Mouse (Mus musculus): ENCODE measurements around the gene Dner. TPM values are rescaled to one million over a fixed set of nuclear protein-coding genes. Genes with fewer than 3 reads are reported as not detected.

Gene Dner
- total and polyA plus RNA-seq, 3 experiments, result not detected

DNA sequence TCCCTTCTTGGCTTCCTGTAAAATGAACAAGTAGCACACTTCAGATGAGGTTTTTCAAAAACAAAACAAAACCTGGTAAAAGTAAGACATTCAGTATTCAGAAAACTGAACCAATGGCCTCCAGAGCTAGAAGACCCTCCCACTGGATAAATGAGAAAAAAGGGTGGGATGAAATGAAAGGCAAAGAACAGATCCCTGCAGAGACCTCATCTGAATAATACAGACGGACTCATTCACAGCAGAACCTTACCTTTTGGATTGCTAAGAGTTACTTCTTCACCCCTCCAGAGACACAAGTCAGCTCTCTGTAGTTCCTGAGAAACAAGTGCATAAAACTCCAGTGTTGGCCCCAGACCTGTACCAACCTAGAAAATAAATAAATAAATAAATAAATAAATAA, 35.7 kb upstream of the Dner start:
- H3K79me2 ChIP-seq (ENCODE audit: control insufficient read depth, insufficient read depth, low read length, poor library complexity), result no peaks in the 10 kb centered on the region
- no peak for TF ChIP-seq TBP (IDR thresholded peaks at IDR 0.05; ENCODE audit: low read depth, low read length)
- no peak for TF ChIP-seq MYC (IDR thresholded peaks at IDR 0.05; ENCODE audit: low read depth, low read length)
- no peak for TF ChIP-seq MXI1 (IDR thresholded peaks at IDR 0.05; ENCODE audit: low read depth, low read length)
- no peak for TF ChIP-seq EP300 (IDR thresholded peaks at IDR 0.05; ENCODE audit: low read depth in 1 of 2, low read length in 2 of 2)
- H3K9ac ChIP-seq (ENCODE audit: control insufficient read depth, low read depth, low read length, poor library complexity, severe bottlenecking), result no peak overlapping the region
- no peaks in the 10 kb centered on the region for H3K4me1 ChIP-seq (ENCODE audit: control insufficient read depth in 1 of 2, insufficient read depth in 2 of 2, low read length in 2 of 2)
- peaks cover 0 to 13% of the 10 kb centered on the region in 2 experiments; a peak in 3 of 4 replicates for H3K36me3 ChIP-seq (ENCODE audit: control insufficient read depth in 1 of 2, insufficient read depth in 2 of 2, low read length in 2 of 2)
- no peaks in the 10 kb centered on the region for H3K27me3 ChIP-seq (ENCODE audit: control insufficient read depth in 1 of 2, insufficient read depth in 2 of 2, low read length in 2 of 2)
- no peak overlapping the region for H3K27ac ChIP-seq (ENCODE audit: control insufficient read depth, low read depth, low read length)
- no peak overlapping the region for H3K4me3 ChIP-seq (ENCODE audit: control insufficient read depth in 1 of 2, insufficient read depth in 1 of 2, low read depth in 2 of 2, low read length in 2 of 2)
- no peak for DNase-seq (ENCODE audit: low read depth, low spot score)
- H3K9me3 ChIP-seq (replicated peaks; ENCODE audit: insufficient read depth, low read length), result no peaks in the 10 kb centered on the region

DNA sequence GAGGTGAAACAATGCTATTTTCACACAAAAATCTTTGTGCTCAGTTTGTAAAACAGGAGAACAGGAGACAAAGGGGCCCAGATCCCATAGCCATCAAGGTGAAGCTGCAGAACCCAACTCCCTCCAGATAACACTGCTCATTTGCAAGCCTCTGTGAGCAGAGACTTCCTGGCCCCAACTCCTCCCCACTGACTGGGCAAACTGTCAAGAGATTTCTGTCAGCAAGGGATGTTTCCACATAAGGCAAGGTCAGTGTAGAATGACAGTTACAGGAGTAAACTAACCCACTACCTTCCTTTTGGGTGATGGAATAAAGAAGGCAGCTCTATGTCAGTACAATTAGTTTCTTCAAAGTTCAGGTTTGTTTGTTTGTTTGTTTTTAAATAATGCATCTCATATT, 26.8 kb upstream of the Dner start:
- peaks cover 12 to 20% of the 10 kb centered on the region in 2 experiments for H3K36me3 ChIP-seq (ENCODE audit: control insufficient read depth in 1 of 2, insufficient read depth in 2 of 2, low read length in 2 of 2)
- H3K4me1 ChIP-seq (ENCODE audit: control insufficient read depth in 1 of 2, insufficient read depth in 2 of 2, low read length in 2 of 2), result peaks cover 9% of the 10 kb centered on the region in 2 experiments
- H3K27me3 ChIP-seq (ENCODE audit: control insufficient read depth in 1 of 2, insufficient read depth in 2 of 2, low read length in 2 of 2), result no peaks in the 10 kb centered on the region
- no peak for TF ChIP-seq MEF2A (IDR thresholded peaks at IDR 0.05; ENCODE audit: extremely low read depth, insufficient replicate concordance, low read depth, low read length, poor library complexity, severe bottlenecking)
- no peak for TF ChIP-seq POLR2AphosphoS5 (IDR thresholded peaks at IDR 0.05; ENCODE audit: borderline replicate concordance, low read depth, low read length)
- TF ChIP-seq ZC3H11A (IDR thresholded peaks at IDR 0.05; ENCODE audit: low read depth, low read length), result no peak
- 0 out of 2 replicates have a peak, but pooled peaks have one; percentile 30 for TF ChIP-seq ELF1 (IDR thresholded peaks at IDR 0.05; ENCODE audit: low read depth, low read length)
- no peak for TF ChIP-seq MYB (IDR thresholded peaks at IDR 0.05; ENCODE audit: low read depth, low read length)
- no peak for TF ChIP-seq NELFE (IDR thresholded peaks at IDR 0.05; ENCODE audit: low read depth, low read length)
- TF ChIP-seq USF1 (IDR thresholded peaks at IDR 0.05; ENCODE audit: low read depth, low read length), result no peak
- no peak for TF ChIP-seq USF2 (IDR thresholded peaks at IDR 0.05; ENCODE audit: borderline replicate concordance in 1 of 2, insufficient read depth in 1 of 2, low read depth in 1 of 2, low read length in 2 of 2)
- TF ChIP-seq JUND (IDR thresholded peaks at IDR 0.05; ENCODE audit: low read depth, low read length), result no peak
- TF ChIP-seq ZKSCAN1 (IDR thresholded peaks at IDR 0.05; ENCODE audit: low read depth, low read length), result no peak
- TF ChIP-seq ETS1 (IDR thresholded peaks at IDR 0.05; ENCODE audit: low read depth, low read length), result no peak
- peak; percentile 40; the same call in 1 of the 2 replicates for TF ChIP-seq TBP (IDR thresholded peaks at IDR 0.05; ENCODE audit: low read depth, low read length)
- no peak for TF ChIP-seq CHD2 (IDR thresholded peaks at IDR 0.05; ENCODE audit: low read length)
- TF ChIP-seq MAFK (IDR thresholded peaks at IDR 0.05; ENCODE audit: borderline replicate concordance, low read depth, low read length), result no peak
- no peak for TF ChIP-seq UBTF (IDR thresholded peaks at IDR 0.05; ENCODE audit: borderline replicate concordance, insufficient read depth, low read depth, low read length)
- no peak for TF ChIP-seq ZMIZ1 (IDR thresholded peaks at IDR 0.05; ENCODE audit: low read depth, low read length)
- TF ChIP-seq CHD1 (IDR thresholded peaks at IDR 0.05; ENCODE audit: low read depth, low read length), result no peak
- TF ChIP-seq TCF12 (IDR thresholded peaks at IDR 0.05; ENCODE audit: low read depth, low read length), result no peak
- no peak for TF ChIP-seq MAZ (IDR thresholded peaks at IDR 0.05; ENCODE audit: low read depth, low read length)
- no peak for TF ChIP-seq E2F4 (IDR thresholded peaks at IDR 0.05; ENCODE audit: borderline replicate concordance, low read depth, low read length)
- TF ChIP-seq MAX (IDR thresholded peaks at IDR 0.05; ENCODE audit: low read length), result no peak
- TF ChIP-seq BHLHE40 (IDR thresholded peaks at IDR 0.05; ENCODE audit: borderline replicate concordance, low read depth, low read length), result no peak
- no peak for TF ChIP-seq ZNF384 (IDR thresholded peaks at IDR 0.05; ENCODE audit: low read depth, low read length)
- TF ChIP-seq POLR2AphosphoS2 (IDR thresholded peaks at IDR 0.05; ENCODE audit: low read length), result no peak; the same call in 1 of the 2 replicates
- TF ChIP-seq POLR2A (IDR thresholded peaks at IDR 0.05; ENCODE audit: control insufficient read depth in 1 of 2, insufficient read depth in 1 of 2, low read depth in 1 of 2, low read length in 2 of 2, poor library complexity in 1 of 2), result no peak
- no peak for TF ChIP-seq RCOR1 (IDR thresholded peaks at IDR 0.05; ENCODE audit: low read depth, low read length)
- peak in 1 of 2 experiments; percentile 36; a peak in 2 of 4 replicates for TF ChIP-seq EP300 (IDR thresholded peaks at IDR 0.05; ENCODE audit: low read depth in 1 of 2, low read length in 2 of 2)
- TF ChIP-seq MXI1 (IDR thresholded peaks at IDR 0.05; ENCODE audit: low read depth, low read length), result no peak
- no peak for TF ChIP-seq GABPA (IDR thresholded peaks at IDR 0.05; ENCODE audit: low read depth, low read length)
- no peak for TF ChIP-seq RAD21 (IDR thresholded peaks at IDR 0.05; ENCODE audit: low read depth, low read length)

More for the DNA sequence above, 26.8 kb upstream of the Dner start:
- Histone ChIP-seq H3K4me3 (ENCODE audit: control insufficient read depth in 1 of 2, insufficient read depth in 1 of 2, low read depth in 2 of 2, low read length in 2 of 2) (no peak overlapping the region), H3K79me2 (ENCODE audit: control insufficient read depth, insufficient read depth, low read length, poor library complexity) (no peaks in the 10 kb centered on the region), H3K9ac (ENCODE audit: control insufficient read depth, low read depth, low read length, poor library complexity, severe bottlenecking) (no peak overlapping the region), H3K27ac (ENCODE audit: control insufficient read depth, low read depth, low read length) (no peak overlapping the region; the same call in 1 of the 2 replicates), H3K9me3 (replicated peaks; ENCODE audit: insufficient read depth, low read length) (no peaks in the 10 kb centered on the region)
- peak; percentile 78 for DNase-seq (ENCODE audit: low read depth, low spot score)

All from MEL (cell line).